Mouse (Mus musculus) kidney, adult 2 months (tissue): ENCODE measurements around the gene Ak2. TPM values are rescaled to one million over a fixed set of nuclear protein-coding genes. Genes with fewer than 3 reads are reported as not detected.

Source experiments
- DNase-seq: peaks from one replicate; pipeline ENCODE4 v3.0.0; 2021
- H3K27ac ChIP-seq: fragments of 200-500 bp; 2 replicates; pipeline ENCODE4 v1.5.1; 2012; ENCODE audit warnings: low read depth, low read length, control low read depth, inconsistent platforms; ENCODE audit not compliant: insufficient read depth
- H3K27me3 ChIP-seq: fragments of 200-500 bp; replicated peaks from 2 replicates; pipeline ENCODE4 v1.6.1; 2012; ENCODE audit warnings: mild to moderate bottlenecking, moderate library complexity, low read length, inconsistent platforms; ENCODE audit not compliant: control insufficient read depth, insufficient read depth
- H3K36me3 ChIP-seq: fragments of 200-500 bp; 2 replicates; pipeline ENCODE4 v1.6.1; 2012; ENCODE audit warnings: mild to moderate bottlenecking, moderate library complexity, low read length, inconsistent platforms; ENCODE audit not compliant: control insufficient read depth, insufficient read depth
- H3K4me1 ChIP-seq: fragments of 200-500 bp; 2 replicates; pipeline ENCODE4 v1.6.1; 2011; ENCODE audit warnings: low read length; ENCODE audit not compliant: control insufficient read depth, insufficient read depth
- H3K4me3 ChIP-seq: fragments of 200-500 bp; 2 replicates; pipeline ENCODE4 v1.5.1; 2011; ENCODE audit warnings: mild to moderate bottlenecking, low read depth, low read length, control low read depth; ENCODE audit not compliant: insufficient read depth
- CTCF ChIP-seq: fragments of 200-500 bp; conservative IDR thresholded peaks from 2 replicates; pipeline ENCODE4 v1.5.1; 2011; ENCODE audit warnings: low read depth, mild to moderate bottlenecking, control low read depth, low read length, moderate library complexity, mixed read lengths; ENCODE audit not compliant: insufficient read depth, insufficient read length
- POLR2A ChIP-seq: fragments of 200-500 bp; IDR thresholded peaks from one replicate; pipeline ENCODE4 v1.6.1; 2011; ENCODE audit warnings: low read depth, low read length, control low read depth
- WGBS: fragments of 180-500 bp; shearing (Covaris S2); methylation state at CpG from one replicate; pipeline ENCODE4 v1.1.7; 2018; 5-methylcytosine and 5-hydroxymethylcytosine counted together
- polyA plus RNA-seq: library from polyadenylated mRNA; depleted of rRNA; stranded (reverse); fragments of >200 nt; gene quantifications from 2 replicates; pipeline ENCODE4 v1.2.3, GENCODE M21; 2012; rRNA removed

Ak2 gene
- polyA plus RNA-seq, result 91.4 and 110 TPM in 2 replicates

DNA sequence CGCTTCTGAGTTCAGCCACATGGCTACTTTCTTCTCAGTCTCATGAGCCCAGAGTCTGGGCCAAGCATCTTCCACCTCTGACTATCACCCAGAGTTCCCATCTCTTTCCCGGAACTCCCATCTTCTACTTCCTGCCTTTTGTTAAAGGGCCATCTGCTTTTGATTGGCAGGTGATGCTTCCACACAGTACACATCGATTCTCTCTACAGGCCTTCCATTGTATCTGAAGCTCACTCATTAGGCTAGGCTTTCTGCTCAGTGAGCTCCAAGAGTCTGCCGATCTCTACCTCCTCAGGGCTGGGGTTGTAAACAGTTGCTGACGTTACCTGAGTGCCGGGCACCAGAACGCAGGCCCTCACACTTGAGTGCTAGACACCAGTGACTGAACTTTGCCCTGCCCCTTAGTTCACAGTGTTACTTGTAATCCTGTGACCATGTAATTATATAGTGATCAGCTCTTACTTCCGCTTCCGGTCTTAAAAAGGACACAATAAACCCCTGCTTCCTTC is at the start of gene Ak2:
Gene Ak2, plus strand, starts transcription at position 459 of the 509 bp plus-strand sequence.
- no peak for DNase-seq
- TF ChIP-seq CTCF (no peak), POLR2A (no peak)
- Histone ChIP-seq H3K4me1 (peaks cover 26% of the 10 kb centered on the region), H3K36me3 (no peaks in the 10 kb centered on the region), H3K27ac (peak within 1 kb of the TSS; percentile 14), H3K27me3 (no peaks in the 10 kb centered on the region), H3K4me3 (no peak within 1 kb of the TSS)
- WGBS, result 73% methylated on average over 9 of the region's 9 CpGs

DNA sequence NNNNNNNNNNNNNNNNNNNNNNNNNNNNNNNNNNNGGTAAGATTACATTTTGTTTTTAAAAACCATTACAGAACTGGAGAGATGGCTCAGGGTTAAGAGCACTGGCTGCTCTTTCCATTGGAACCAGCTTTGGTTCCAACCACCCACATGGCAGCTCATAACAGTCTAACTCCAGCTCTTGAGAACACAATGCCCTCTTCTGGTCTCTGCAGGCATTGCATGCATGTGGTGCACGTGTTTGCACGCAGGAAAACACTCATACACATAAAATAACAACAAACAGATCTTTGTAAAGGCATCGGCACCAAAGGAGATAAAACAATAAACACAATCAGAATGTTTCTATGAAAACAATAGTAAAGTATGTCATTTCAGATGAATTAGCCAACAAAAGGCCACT is 49.4 kb upstream of the Ak2 start:
- DNase-seq, result no peak
- Histone ChIP-seq H3K27me3 (no peaks in the 10 kb centered on the region), H3K27ac (no peak overlapping the region), H3K4me3 (no peak overlapping the region), H3K36me3 (no peaks in the 10 kb centered on the region), H3K4me1 (no peaks in the 10 kb centered on the region; the same call in 1 of the 2 replicates)
- 65% methylated on average over 3 of the region's 3 CpGs for WGBS
- TF ChIP-seq CTCF (peak; percentile 41), POLR2A (no peak)

DNA sequence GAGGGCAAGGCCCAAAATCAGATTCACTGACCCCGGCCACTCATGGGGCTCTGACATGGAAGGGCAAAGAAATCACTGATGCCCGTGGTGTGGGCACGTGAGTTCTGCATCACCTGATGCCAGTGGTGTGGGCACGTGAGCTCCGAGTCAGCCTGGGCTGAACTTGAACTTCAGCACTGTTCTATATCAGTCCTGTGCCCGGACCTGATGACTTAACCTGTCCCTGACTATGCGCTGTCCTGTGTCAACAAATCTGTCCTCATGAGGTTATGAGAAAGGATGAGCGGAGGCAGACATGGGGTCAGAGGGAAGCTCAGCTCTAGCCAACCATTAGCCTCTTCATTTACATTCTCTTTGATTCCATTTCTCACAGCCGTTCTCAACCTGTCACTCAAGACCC is 45.0 kb upstream of the Ak2 start:
- H3K27me3 ChIP-seq, result no peaks in the 10 kb centered on the region
- no peaks in the 10 kb centered on the region for H3K4me1 ChIP-seq
- TF ChIP-seq CTCF (no peak), POLR2A (no peak)
- DNase-seq, result no peak
- 87% methylated on average over 9 of the region's 9 CpGs for WGBS
- no peak overlapping the region for H3K4me3 ChIP-seq
- no peaks in the 10 kb centered on the region for H3K36me3 ChIP-seq
- H3K27ac ChIP-seq, result no peak overlapping the region

DNA sequence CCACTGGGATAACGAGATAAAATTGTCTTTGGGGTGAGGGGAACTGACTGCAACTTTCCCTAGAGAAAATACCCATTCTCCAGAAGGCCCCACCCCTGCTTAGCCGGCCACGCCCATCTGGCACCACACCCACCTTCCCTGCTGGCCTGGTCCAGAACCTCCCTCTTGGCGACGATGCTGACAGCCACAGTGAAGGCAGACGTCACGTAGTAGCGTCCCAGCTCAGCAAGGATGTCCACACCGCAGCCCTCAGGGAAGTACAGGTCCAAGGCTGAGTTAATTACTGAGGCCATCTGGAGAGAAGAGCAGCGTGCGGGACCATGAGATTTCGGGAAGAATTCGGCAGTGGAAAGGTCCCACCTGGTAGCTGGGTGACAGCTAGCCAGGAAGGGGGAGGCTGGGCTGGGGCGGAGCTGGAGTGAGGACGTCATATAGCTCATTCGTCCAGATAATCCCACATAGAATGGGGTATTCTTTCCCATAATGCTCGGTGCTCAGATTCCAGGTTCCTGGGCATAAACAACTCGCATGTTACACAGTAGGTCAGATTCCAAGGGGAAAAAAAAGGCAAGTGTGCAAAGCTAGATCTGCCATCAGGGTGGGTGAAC is 44.3 kb upstream of the Ak2 start:
- no peak for TF ChIP-seq CTCF
- TF ChIP-seq POLR2A, result no peak
- Histone ChIP-seq H3K4me1 (no peaks in the 10 kb centered on the region), H3K36me3 (no peaks in the 10 kb centered on the region), H3K27ac (no peak overlapping the region), H3K4me3 (no peak overlapping the region), H3K27me3 (no peaks in the 10 kb centered on the region)
- 29% methylated on average over 18 of the region's 18 CpGs for WGBS
- DNase-seq, result no peak

DNA sequence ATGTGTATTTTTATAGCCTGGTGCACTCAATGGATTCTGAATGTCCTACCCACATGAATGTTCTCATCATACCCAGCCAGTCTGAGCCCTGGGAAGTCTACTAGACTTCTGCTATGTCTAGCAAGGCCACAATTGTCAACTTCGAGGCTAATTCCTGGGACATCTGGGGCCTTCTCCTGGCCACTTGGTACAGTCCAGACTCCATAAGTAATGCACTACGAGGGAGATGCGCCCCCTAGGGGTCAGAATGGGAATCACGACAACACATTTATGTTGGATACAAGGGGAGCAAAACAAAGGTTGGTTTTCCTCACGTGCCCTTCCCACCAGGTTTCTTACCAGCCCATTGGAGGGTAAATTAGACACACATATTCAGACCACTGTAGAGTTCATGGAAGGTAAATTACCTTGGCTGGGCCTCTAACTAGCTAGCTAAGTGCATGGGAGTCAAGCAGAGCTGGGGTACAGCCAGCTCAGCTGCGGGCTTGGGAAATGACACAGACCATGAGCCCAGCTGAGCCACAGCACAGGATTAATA is 43.6 kb upstream of the Ak2 start:
- Histone ChIP-seq H3K27me3 (no peaks in the 10 kb centered on the region), H3K4me3 (no peak overlapping the region), H3K36me3 (no peaks in the 10 kb centered on the region), H3K4me1 (no peaks in the 10 kb centered on the region), H3K27ac (no peak overlapping the region)
- WGBS, result 36% methylated on average over 6 of the region's 6 CpGs
- DNase-seq, result peak; percentile 49
- TF ChIP-seq POLR2A, result no peak
- peak; percentile 60 for TF ChIP-seq CTCF

DNA sequence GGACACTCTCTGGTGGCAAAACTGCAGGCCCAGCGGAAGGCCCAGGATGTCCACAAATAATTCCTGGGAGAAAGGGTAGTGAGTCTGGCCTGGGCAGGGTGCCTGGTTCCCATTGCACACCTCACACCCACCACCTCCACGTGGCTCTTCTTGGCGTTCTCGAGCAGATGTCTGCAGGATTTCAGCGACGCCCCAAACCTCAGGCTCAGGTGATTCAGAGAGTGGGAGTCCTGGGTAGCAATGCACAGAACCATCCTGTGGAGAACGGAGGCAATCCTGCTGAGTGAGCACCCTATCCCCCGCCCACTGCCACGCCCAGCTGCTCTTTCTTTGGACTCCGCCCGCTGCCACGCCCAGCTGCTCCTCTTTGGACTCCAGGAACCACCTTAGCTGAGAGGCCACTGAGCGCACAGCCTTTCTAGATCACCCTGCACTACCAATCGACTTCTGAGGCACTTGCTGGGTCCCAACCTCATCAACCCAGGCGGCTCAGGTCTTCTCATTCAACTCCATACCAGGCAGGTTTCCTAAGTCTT is 42.2 kb upstream of the Ak2 start:
- H3K27me3 ChIP-seq, result no peaks in the 10 kb centered on the region
- H3K4me3 ChIP-seq, result no peak overlapping the region
- no peaks in the 10 kb centered on the region for H3K36me3 ChIP-seq
- H3K27ac ChIP-seq, result no peak overlapping the region
- TF ChIP-seq CTCF (no peak), POLR2A (no peak)
- peak; percentile 64 for DNase-seq
- H3K4me1 ChIP-seq, result no peaks in the 10 kb centered on the region
- WGBS, result 46% methylated on average over 15 of the region's 15 CpGs

DNA sequence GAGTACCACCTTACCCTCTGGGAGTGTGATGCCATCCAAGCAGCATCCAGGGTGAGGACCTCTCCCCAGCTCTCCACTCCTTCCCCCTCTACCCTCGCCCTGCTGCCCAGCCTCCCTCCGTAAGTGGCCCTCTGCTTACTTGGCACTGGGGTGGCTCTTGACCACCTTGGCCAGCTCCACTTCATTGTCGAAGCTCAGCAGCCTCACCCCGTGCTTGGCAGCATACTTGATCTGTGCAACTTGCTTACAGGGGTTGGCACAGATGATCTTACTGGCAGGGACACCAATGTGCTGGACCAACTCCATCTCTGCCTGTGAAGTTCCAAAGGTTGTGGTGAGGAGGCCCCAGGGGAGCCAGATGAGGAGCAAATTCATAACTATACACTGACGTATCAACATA is 41.3 kb upstream of the Ak2 start:
- no peaks in the 10 kb centered on the region for H3K27me3 ChIP-seq
- H3K36me3 ChIP-seq, result no peaks in the 10 kb centered on the region
- no peak overlapping the region for H3K4me3 ChIP-seq
- TF ChIP-seq CTCF (no peak), POLR2A (no peak)
- H3K4me1 ChIP-seq, result no peaks in the 10 kb centered on the region
- no peak overlapping the region for H3K27ac ChIP-seq
- peak; percentile 88 for DNase-seq
- WGBS, result 54% methylated on average over 5 of the region's 5 CpGs
